Mouse (Mus musculus) midbrain, postnatal 0 days (tissue): ENCODE results near the gene Pcdh7. TPM values are rescaled to one million over a fixed set of nuclear protein-coding genes. Genes with fewer than 3 reads are reported as not detected.

ENCODE experiments used
- ATAC-seq: fragments of 200-750 bp; cut with Nextera tagmentation; 2 replicates; pipeline ENCODE4 v1.8.0; 2017; ENCODE audit warnings: moderate number of reproducible peaks, mild to moderate bottlenecking, moderate TSS enrichment, moderate library complexity; ENCODE audit not compliant: low FRiP score
- DNase-seq: peaks from one replicate; pipeline ENCODE4 v3.0.0-alpha.2; 2015; ENCODE audit warnings: low spot score
- H3K27ac ChIP-seq: fragments of 300-500 bp; sonication (generic); 2 replicates; pipeline ENCODE4 v1.5.1; 2014; ENCODE audit warnings: low read depth, mild to moderate bottlenecking, low read length, mixed read lengths
- H3K27me3 ChIP-seq: fragments of 300-500 bp; sonication (generic); 2 replicates; pipeline ENCODE4 v1.6.1; 2014; ENCODE audit warnings: low read length, control low read depth, mixed read lengths; ENCODE audit not compliant: insufficient read depth
- H3K36me3 ChIP-seq: fragments of 300-500 bp; sonication (generic); 2 replicates; pipeline ENCODE4 v1.6.1; 2014; ENCODE audit warnings: low read length, control low read depth, mixed read lengths; ENCODE audit not compliant: insufficient read depth
- H3K4me1 ChIP-seq: fragments of 300-500 bp; sonication (generic); 2 replicates; pipeline ENCODE4 v1.6.1; 2014; ENCODE audit warnings: mild to moderate bottlenecking, control low read depth, antibody characterized with exemption, low read length, mixed read lengths; ENCODE audit not compliant: insufficient read depth
- H3K4me2 ChIP-seq: fragments of 300-500 bp; sonication (generic); 2 replicates; pipeline ENCODE4 v1.6.1; 2014; ENCODE audit warnings: low read depth, mild to moderate bottlenecking, low read length, mixed read lengths; ENCODE audit not compliant: poor library complexity, severe bottlenecking
- H3K4me3 ChIP-seq: fragments of 300-500 bp; sonication (generic); 2 replicates; pipeline ENCODE4 v1.5.1; 2014; ENCODE audit warnings: low read depth, mild to moderate bottlenecking, low read length, moderate library complexity
- H3K9ac ChIP-seq: fragments of 300-500 bp; sonication (generic); replicated peaks from 2 replicates; pipeline ENCODE4 v1.6.1; 2014; ENCODE audit warnings: mild to moderate bottlenecking, low read length, moderate library complexity, mixed read lengths; ENCODE audit not compliant: poor library complexity, severe bottlenecking
- H3K9me3 ChIP-seq: fragments of 300-500 bp; sonication (generic); 2 replicates; pipeline ENCODE4 v1.6.1; 2016; ENCODE audit warnings: low read length, control low read depth
- CTCF ChIP-seq: IDR thresholded peaks from 2 replicates; pipeline ENCODE4 v1.5.1; 2016; ENCODE audit warnings: antibody characterized with exemption, mild to moderate bottlenecking
- WGBS: fragments of 180-500 bp; shearing (Covaris S2); extraction: QIAGEN DNeasy Blood & Tissue Kit; methylation state at CpG from one replicate; pipeline ENCODE4 v1.1.7; 2014; 5-methylcytosine and 5-hydroxymethylcytosine counted together
- polyA plus RNA-seq: library from polyadenylated mRNA; unstranded; fragments of >200 nt; fragmentation: Nextera tagmentation; extraction: Ambion mirVana; gene quantifications from 2 replicates; pipeline ENCODE4 v1.2.1, GENCODE M21; 2015
- total RNA-seq: library from RNA; depleted of rRNA; stranded (reverse); fragments of >200 nt; gene quantifications from 2 replicates; pipeline ENCODE4 v1.2.3, GENCODE M21; 2014

The Pcdh7 gene
- total and polyA plus RNA-seq, 2 experiments from 2014 or later = 29.6 to 157 TPM

DNA sequence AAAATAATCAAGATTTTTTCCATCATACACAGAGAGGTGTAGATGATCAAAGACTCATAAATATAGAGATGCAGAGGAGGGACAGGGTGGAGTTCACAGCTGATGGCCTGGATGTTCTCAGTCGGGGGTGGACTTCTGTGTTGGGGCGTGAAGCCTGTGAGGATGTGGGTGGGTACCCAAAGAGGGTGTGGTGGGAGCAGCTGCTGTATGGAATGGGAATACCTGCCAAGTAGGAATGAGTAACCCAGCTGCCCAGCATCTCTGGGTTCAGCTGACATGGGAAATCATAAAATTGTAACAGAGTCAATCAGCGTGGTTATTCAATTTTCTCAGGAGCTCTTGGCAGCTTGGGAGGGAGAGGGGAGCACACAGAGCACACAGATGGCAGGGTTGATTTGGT lies 85.3 kb downstream of the Pcdh7 start:
- DNase-seq = peak; percentile 53
- Histone ChIP-seq H3K27ac (no peak overlapping the region), H3K27me3 (no peaks in the 10 kb centered on the region), H3K4me1 (no peaks in the 10 kb centered on the region), H3K4me3 (no peak overlapping the region), H3K9me3 (no peaks in the 10 kb centered on the region), H3K9ac (no peak overlapping the region), H3K36me3 (no peaks in the 10 kb centered on the region), H3K4me2 (no peak overlapping the region)
- no peak for ATAC-seq
- no peak for TF ChIP-seq CTCF
- WGBS = 85% methylated on average over 3 of the region's 3 CpGs

- no peak overlapping the region for H3K4me2 ChIP-seq
- no peak overlapping the region for H3K4me3 ChIP-seq
- H3K27ac ChIP-seq = no peak overlapping the region
- no peaks in the 10 kb centered on the region for H3K9me3 ChIP-seq
- 89% methylated on average over 5 of the region's 5 CpGs for WGBS
- no peak overlapping the region for H3K9ac ChIP-seq
- no peaks in the 10 kb centered on the region for H3K4me1 ChIP-seq
- no peak for TF ChIP-seq CTCF
- ATAC-seq (no peak), DNase-seq (no peak)
- H3K27me3 ChIP-seq = no peaks in the 10 kb centered on the region
- H3K36me3 ChIP-seq = no peaks in the 10 kb centered on the region
These were observed 86.1 kb downstream of the Pcdh7 start for GRCm38 (mm10) chr5:57803890-57804289.

DNA sequence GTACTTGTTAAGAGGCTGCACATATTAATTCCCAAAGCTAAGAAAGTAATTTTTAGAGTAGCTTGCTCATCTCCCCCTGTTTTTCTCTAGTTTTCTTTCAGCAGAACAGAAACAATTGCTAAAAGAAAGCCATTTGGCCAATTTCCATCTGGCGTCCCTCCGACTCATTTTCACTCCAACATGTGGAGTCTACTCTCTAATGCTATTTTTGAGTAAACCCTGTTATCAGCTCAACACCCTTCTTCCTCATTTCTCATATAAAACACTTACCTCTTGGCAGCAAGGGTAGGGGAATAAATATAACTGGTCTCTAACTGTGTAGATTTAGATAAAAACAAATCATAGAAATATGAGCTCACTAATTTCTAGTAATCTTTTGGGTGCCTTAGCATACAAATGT lies 89.6 kb downstream of the Pcdh7 start:
- no peaks in the 10 kb centered on the region for H3K36me3 ChIP-seq
- peak; percentile 28 for DNase-seq
- H3K4me3 ChIP-seq = no peak overlapping the region
- no peak overlapping the region for H3K4me2 ChIP-seq
- no peaks in the 10 kb centered on the region for H3K9me3 ChIP-seq
- H3K27ac ChIP-seq = no peak overlapping the region
- ATAC-seq = no peak
- H3K4me1 ChIP-seq = no peaks in the 10 kb centered on the region
- WGBS = 77% methylated on average over 2 of the region's 2 CpGs
- no peaks in the 10 kb centered on the region for H3K27me3 ChIP-seq
- H3K9ac ChIP-seq = no peak overlapping the region
- TF ChIP-seq CTCF = no peak

- Histone ChIP-seq H3K4me3 (no peak overlapping the region), H3K9me3 (no peaks in the 10 kb centered on the region), H3K9ac (no peak overlapping the region), H3K36me3 (no peaks in the 10 kb centered on the region), H3K4me2 (no peak overlapping the region), H3K4me1 (no peaks in the 10 kb centered on the region), H3K27me3 (no peaks in the 10 kb centered on the region), H3K27ac (no peak overlapping the region)
- DNase-seq (no peak), ATAC-seq (no peak)
- 88% methylated on average over 1 of the region's 1 CpGs for WGBS
- TF ChIP-seq CTCF = no peak
These were observed 92.9 kb downstream of the Pcdh7 start for GRCm38 (mm10) chr5:57810641-57811040.

DNA sequence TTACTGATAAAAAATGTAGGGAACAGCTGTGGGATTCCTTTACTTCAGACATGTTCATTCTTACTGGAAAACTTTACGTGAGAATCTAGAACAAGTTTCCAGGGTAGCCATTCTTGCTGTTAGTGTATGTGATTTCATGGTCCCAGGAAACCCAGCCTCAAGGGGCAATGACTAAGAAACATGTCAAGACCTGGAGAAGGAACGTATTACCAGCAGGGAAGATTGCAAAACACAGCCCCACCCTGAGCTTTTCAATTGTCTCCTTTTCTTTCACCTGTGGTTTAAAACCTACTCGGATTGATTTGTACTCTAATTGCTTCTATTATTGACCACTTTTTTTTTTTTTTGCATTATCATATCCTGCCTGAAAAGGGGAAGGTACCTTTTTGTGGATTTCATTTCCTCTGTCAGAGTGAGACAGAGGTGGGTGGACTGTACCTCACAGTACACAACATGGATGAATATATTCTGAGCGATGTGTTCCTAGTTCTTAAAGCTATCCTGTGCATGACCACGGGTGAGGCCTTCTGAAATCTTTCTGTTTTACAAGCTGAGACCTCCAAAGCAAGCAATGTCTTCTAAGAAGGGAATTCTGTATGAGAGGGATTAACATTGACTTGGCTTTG lies 98.3 kb downstream of the Pcdh7 start:
- no peak for DNase-seq
- Histone ChIP-seq H3K4me2 (no peak overlapping the region), H3K27me3 (no peaks in the 10 kb centered on the region), H3K27ac (no peak overlapping the region), H3K4me1 (no peaks in the 10 kb centered on the region), H3K9ac (no peak overlapping the region), H3K9me3 (no peaks in the 10 kb centered on the region), H3K36me3 (no peaks in the 10 kb centered on the region), H3K4me3 (no peak overlapping the region)
- 75% methylated on average over 5 of the region's 5 CpGs for WGBS
- ATAC-seq = no peak
- TF ChIP-seq CTCF = no peak

DNA sequence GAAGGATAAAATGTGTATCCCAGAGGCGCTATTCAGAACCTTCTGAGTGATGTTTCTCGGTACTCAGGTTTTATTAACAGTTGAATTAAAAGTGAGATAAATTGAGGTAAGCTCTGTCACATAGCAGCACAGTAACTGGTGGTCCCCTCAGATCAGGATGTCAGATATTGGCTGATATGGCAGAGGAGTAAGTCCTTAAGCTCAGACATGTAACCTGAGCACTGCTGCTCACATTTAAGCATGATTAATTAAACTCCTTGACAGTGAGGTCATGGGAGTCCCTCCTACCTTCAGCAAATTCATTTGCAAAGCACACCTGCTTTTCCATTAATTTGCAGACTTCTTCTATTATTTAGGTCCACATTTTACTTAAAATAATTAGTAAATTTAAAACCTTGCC lies 102.0 kb downstream of the Pcdh7 start:
- H3K4me1 ChIP-seq = no peaks in the 10 kb centered on the region
- no peaks in the 10 kb centered on the region for H3K36me3 ChIP-seq
- no peak overlapping the region for H3K4me3 ChIP-seq
- WGBS = 70% methylated on average over 2 of the region's 2 CpGs
- no peaks in the 10 kb centered on the region for H3K27me3 ChIP-seq
- no peak overlapping the region for H3K9ac ChIP-seq
- no peak overlapping the region for H3K4me2 ChIP-seq
- no peaks in the 10 kb centered on the region for H3K9me3 ChIP-seq
- no peak overlapping the region for H3K27ac ChIP-seq
- no peak for TF ChIP-seq CTCF
- DNase-seq = no peak
- ATAC-seq = no peak
